Mouse (Mus musculus) layer of hippocampus, adult 11-12 months (tissue): ENCODE measurements around the gene Tmem178b.

Experiments used
- DNase-seq: peaks from one replicate; pipeline ENCODE4 v3.0.0; 2022; ENCODE audit warnings: low spot score

The Tmem178b gene

GRCm38 (mm10) chr6:40300707-40301106 lies 427.6 kb downstream of the Tmem178b start:
- DNase-seq, result no peak

GRCm38 (mm10) chr6:40303379-40303778 lies 430.3 kb downstream of the Tmem178b start:
- peak; percentile 87 for DNase-seq
